Mouse (Mus musculus) embryonic facial prominence, embryonic 11.5 days (tissue): ENCODE measurements around the gene Otop2. TPM values are rescaled to one million over a fixed set of nuclear protein-coding genes. Genes with fewer than 3 reads are reported as not detected.
A peak's percentile ranks its signal among the peaks of the same experiment; 100 is the strongest.

Experiments used
- ATAC-seq: fragments of 200-750 bp; cut with Nextera tagmentation; replicated peaks from 2 replicates; pipeline ENCODE4 v1.8.0; 2017; ENCODE audit warnings: low read depth; ENCODE audit not compliant: insufficient number of reproducible peaks, low FRiP score, low TSS enrichment
- DNase-seq: peaks from one replicate; pipeline ENCODE4 v3.0.0-alpha.2; 2015; ENCODE audit warnings: low spot score
- H3K27ac ChIP-seq: fragments of 300-500 bp; sonication (generic); replicated peaks from 2 replicates; pipeline ENCODE4 v1.5.1; 2014; ENCODE audit warnings: mild to moderate bottlenecking, low read depth, low read length, control low read depth
- H3K27me3 ChIP-seq: fragments of 300-500 bp; sonication (generic); 2 replicates; pipeline ENCODE4 v1.6.1; 2014; ENCODE audit warnings: mild to moderate bottlenecking, low read length, moderate library complexity, mixed read lengths; ENCODE audit not compliant: control insufficient read depth, insufficient read depth
- H3K36me3 ChIP-seq: fragments of 300-500 bp; sonication (generic); replicated peaks from 2 replicates; pipeline ENCODE4 v1.6.1; 2014; ENCODE audit warnings: low read depth, mild to moderate bottlenecking, low read length, moderate library complexity, mixed read lengths; ENCODE audit not compliant: control insufficient read depth, insufficient read depth
- H3K4me1 ChIP-seq: fragments of 300-500 bp; sonication (generic); 2 replicates; pipeline ENCODE4 v1.6.1; 2014; ENCODE audit warnings: low read length, mixed read lengths; ENCODE audit not compliant: control insufficient read depth, insufficient read depth
- H3K4me2 ChIP-seq: fragments of 300-500 bp; sonication (generic); 2 replicates; pipeline ENCODE4 v1.6.1; 2014; ENCODE audit warnings: low read depth, mild to moderate bottlenecking, control low read depth, low read length, moderate library complexity
- H3K4me3 ChIP-seq: fragments of 300-500 bp; sonication (generic); 2 replicates; pipeline ENCODE4 v1.5.1; 2014; ENCODE audit warnings: low read depth, low read length, control low read depth
- H3K9ac ChIP-seq: fragments of 300-500 bp; sonication (generic); replicated peaks from 2 replicates; pipeline ENCODE4 v1.6.1; 2014; ENCODE audit warnings: mild to moderate bottlenecking, control low read depth, low read length
- H3K9me3 ChIP-seq: fragments of 300-500 bp; sonication (generic); replicated peaks from 2 replicates; pipeline ENCODE4 v1.6.1; 2016; ENCODE audit warnings: mild to moderate bottlenecking, low read length, inconsistent platforms, mixed read lengths; ENCODE audit not compliant: control insufficient read depth
- WGBS: fragments of 180-500 bp; shearing (Covaris S2); extraction: QIAGEN DNeasy Blood & Tissue Kit; methylation state at CpG from one replicate; pipeline ENCODE4 v1.1.7; 2014; 5-methylcytosine and 5-hydroxymethylcytosine counted together
- polyA plus RNA-seq: library from polyadenylated mRNA; unstranded; fragments of >200 nt; fragmentation: Nextera tagmentation; extraction: Ambion mirVana; gene quantifications from 2 replicates; pipeline ENCODE4 v1.2.1, GENCODE M21; 2014

Otop2 gene
- polyA plus RNA-seq, 1 experiment from 2014 or later, result not detected

- Histone ChIP-seq H3K9me3 (no peaks in the 10 kb centered on the region), H3K9ac (no peak overlapping the region), H3K4me1 (peaks cover 13% of the 10 kb centered on the region), H3K36me3 (no peaks in the 10 kb centered on the region), H3K27me3 (peaks cover 6% of the 10 kb centered on the region; the same call in 1 of the 2 replicates), H3K27ac (no peak overlapping the region), H3K4me3 (no peak overlapping the region), H3K4me2 (no peak overlapping the region; the same call in 1 of the 2 replicates)
- peak; percentile 92 for DNase-seq
- WGBS, result 13% methylated on average over 7 of the region's 7 CpGs
- peak; percentile 56; the same call in 1 of the 2 replicates for ATAC-seq
These were observed 38.6 kb downstream of the Otop2 start for GRCm38 (mm10) chr11:115345515-115345914.

- H3K4me3 ChIP-seq, result no peak overlapping the region
- peaks cover 6% of the 10 kb centered on the region; the same call in 1 of the 2 replicates for H3K27me3 ChIP-seq
- ATAC-seq (no peak), DNase-seq (no peak)
- no peak overlapping the region for H3K27ac ChIP-seq
- H3K9ac ChIP-seq, result no peak overlapping the region
- peaks cover 13% of the 10 kb centered on the region for H3K4me1 ChIP-seq
- no peaks in the 10 kb centered on the region for H3K9me3 ChIP-seq
- H3K4me2 ChIP-seq, result no peak overlapping the region
- no peaks in the 10 kb centered on the region for H3K36me3 ChIP-seq
- WGBS, result 55% methylated on average over 17 of the region's 17 CpGs
These were observed 41.8 kb downstream of the Otop2 start for GRCm38 (mm10) chr11:115348681-115349248.

GRCm38 (mm10) chr11:115349976-115350375 lies 43.0 kb downstream of the Otop2 start:
- Histone ChIP-seq H3K4me1 (peaks cover 10% of the 10 kb centered on the region), H3K36me3 (no peaks in the 10 kb centered on the region), H3K9ac (no peak overlapping the region), H3K27ac (no peak overlapping the region), H3K4me2 (no peak overlapping the region), H3K9me3 (no peaks in the 10 kb centered on the region), H3K27me3 (no peaks in the 10 kb centered on the region), H3K4me3 (no peak overlapping the region)
- WGBS, result 84% methylated on average over 4 of the region's 4 CpGs
- DNase-seq (no peak), ATAC-seq (no peak)

GRCm38 (mm10) chr11:115353375-115353774 lies 46.4 kb downstream of the Otop2 start:
- ATAC-seq (no peak), DNase-seq (no peak)
- 86% methylated on average over 5 of the region's 5 CpGs for WGBS
- no peaks in the 10 kb centered on the region for H3K36me3 ChIP-seq
- H3K9me3 ChIP-seq, result no peaks in the 10 kb centered on the region
- H3K27me3 ChIP-seq, result no peaks in the 10 kb centered on the region
- no peak overlapping the region for H3K4me2 ChIP-seq
- no peaks in the 10 kb centered on the region for H3K4me1 ChIP-seq
- no peak overlapping the region for H3K9ac ChIP-seq
- H3K4me3 ChIP-seq, result no peak overlapping the region
- no peak overlapping the region for H3K27ac ChIP-seq

GRCm38 (mm10) chr11:115354183-115354582 lies 47.2 kb downstream of the Otop2 start:
- no peak overlapping the region for H3K4me3 ChIP-seq
- H3K27ac ChIP-seq, result no peak overlapping the region
- no peaks in the 10 kb centered on the region for H3K36me3 ChIP-seq
- H3K27me3 ChIP-seq, result no peaks in the 10 kb centered on the region
- ATAC-seq (no peak), DNase-seq (peak; percentile 90)
- 9% methylated on average over 8 of the region's 8 CpGs for WGBS
- no peaks in the 10 kb centered on the region for H3K4me1 ChIP-seq
- no peak overlapping the region for H3K9ac ChIP-seq
- no peak overlapping the region for H3K4me2 ChIP-seq
- H3K9me3 ChIP-seq, result no peaks in the 10 kb centered on the region

GRCm38 (mm10) chr11:115358468-115358867 lies 51.5 kb downstream of the Otop2 start:
- no peaks in the 10 kb centered on the region for H3K9me3 ChIP-seq
- 0 out of 2 replicates have a peak overlapping the region, but pooled peaks have one; percentile 32 for H3K9ac ChIP-seq
- H3K27ac ChIP-seq, result no peak overlapping the region
- H3K4me3 ChIP-seq, result no peak overlapping the region
- H3K27me3 ChIP-seq, result no peaks in the 10 kb centered on the region
- WGBS, result 17% methylated on average over 5 of the region's 5 CpGs
- no peaks in the 10 kb centered on the region for H3K36me3 ChIP-seq
- no peak overlapping the region for H3K4me2 ChIP-seq
- ATAC-seq (no peak), DNase-seq (peak; percentile 90)
- H3K4me1 ChIP-seq, result no peaks in the 10 kb centered on the region

- Histone ChIP-seq H3K9me3 (no peaks in the 10 kb centered on the region), H3K4me2 (no peak overlapping the region), H3K9ac (no peak overlapping the region; the same call in 1 of the 2 replicates), H3K36me3 (no peaks in the 10 kb centered on the region), H3K4me1 (no peaks in the 10 kb centered on the region), H3K27me3 (no peaks in the 10 kb centered on the region), H3K4me3 (no peak overlapping the region), H3K27ac (no peak overlapping the region)
- DNase-seq (no peak), ATAC-seq (0 out of 2 replicates have a peak, but pooled peaks have one; percentile 45)
- WGBS, result 46% methylated on average over 3 of the region's 3 CpGs
These were observed 52.3 kb downstream of the Otop2 start for GRCm38 (mm10) chr11:115359293-115359692.

GRCm38 (mm10) chr11:115359726-115360125 lies 52.8 kb downstream of the Otop2 start:
- Histone ChIP-seq H3K9me3 (no peaks in the 10 kb centered on the region), H3K27ac (no peak overlapping the region), H3K36me3 (no peaks in the 10 kb centered on the region), H3K4me3 (no peak overlapping the region), H3K4me2 (no peak overlapping the region), H3K9ac (no peak overlapping the region), H3K27me3 (no peaks in the 10 kb centered on the region), H3K4me1 (no peaks in the 10 kb centered on the region)
- no peak for ATAC-seq
- 73% methylated on average over 6 of the region's 6 CpGs for WGBS
- DNase-seq, result no peak
